Comparison of ENCODE assay signal across 8 mouse cellular contexts in the genomic region with DNA sequence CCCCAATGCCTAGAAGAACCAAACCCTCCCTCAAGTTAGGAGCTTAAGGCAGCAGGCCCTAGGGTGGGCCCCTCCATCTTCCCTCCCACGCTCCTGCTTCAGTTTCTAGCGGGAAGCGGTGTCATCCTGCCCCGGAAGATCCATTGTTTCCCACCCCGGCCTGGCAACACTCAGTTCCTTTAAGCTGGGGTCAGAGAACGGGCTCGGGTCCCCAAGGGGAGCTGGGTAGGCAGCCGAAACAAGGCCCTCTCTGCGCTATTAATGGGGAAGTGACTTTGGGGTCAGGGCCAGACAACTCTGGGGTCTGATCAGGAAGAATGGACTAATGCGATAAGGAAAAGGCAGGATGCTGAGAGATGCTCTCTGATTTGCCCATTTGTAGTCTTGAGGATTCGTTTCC. TPM values are rescaled to one million over a fixed set of nuclear protein-coding genes. Genes with fewer than 3 reads are reported as not detected.
DNase-seq lines count a peak whose midpoint lies in the region; ATAC-seq and TF ChIP-seq lines count a peak whose summit lies in the region.

No protein-coding gene starts in this region.

- H3K36me3 ChIP-seq in forebrain, embryonic 14.5 days (ENCODE audit: control insufficient read depth, insufficient read depth, low read length) = peaks cover 37% of the 10 kb centered on the region
- peaks cover 7% of the 10 kb centered on the region; the same call in 1 of the 2 replicates for H3K36me3 ChIP-seq in hindbrain, embryonic 11.5 days (ENCODE audit: control insufficient read depth, insufficient read depth, low read length)
- peaks cover 38% of the 10 kb centered on the region for H3K36me3 ChIP-seq in limb, embryonic 12.5 days
- H3K36me3 ChIP-seq in myocyte (ENCODE audit: control insufficient read depth, insufficient read depth) = peaks cover 26% of the 10 kb centered on the region

- peaks cover 11% of the 10 kb centered on the region for H3K4me1 ChIP-seq in forebrain, embryonic 14.5 days (ENCODE audit: control insufficient read depth, insufficient read depth, low read length)
- H3K4me1 ChIP-seq in hindbrain, embryonic 11.5 days (replicated peaks; ENCODE audit: control insufficient read depth, insufficient read depth, low read length) = peaks cover 17% of the 10 kb centered on the region
- peaks cover 55% of the 10 kb centered on the region for H3K4me1 ChIP-seq in limb, embryonic 12.5 days (replicated peaks)

- no peaks in the 10 kb centered on the region for H3K9me3 ChIP-seq in forebrain, embryonic 14.5 days (replicated peaks; ENCODE audit: control insufficient read depth, low read length)
- no peaks in the 10 kb centered on the region for H3K9me3 ChIP-seq in hindbrain, embryonic 11.5 days (ENCODE audit: control insufficient read depth, low read length)
- no peaks in the 10 kb centered on the region for H3K9me3 ChIP-seq in limb, embryonic 12.5 days

- H3K4me3 ChIP-seq in forebrain, embryonic 14.5 days (ENCODE audit: low read depth, low read length) = peak overlapping the region; percentile 55; the same call in 1 of the 2 replicates
- H3K4me3 ChIP-seq in hindbrain, embryonic 11.5 days (ENCODE audit: low read depth, low read length) = peak overlapping the region; percentile 62; the same call in 1 of the 2 replicates
- peak overlapping the region; percentile 66 for H3K4me3 ChIP-seq in limb, embryonic 12.5 days (replicated peaks)
- H3K4me3 ChIP-seq in myocyte = peak overlapping the region; percentile 81

- H3K4me2 ChIP-seq in forebrain, embryonic 14.5 days (ENCODE audit: low read length) = peak overlapping the region; percentile 57
- H3K4me2 ChIP-seq in hindbrain, embryonic 11.5 days (replicated peaks; ENCODE audit: low read depth, low read length) = peak overlapping the region; percentile 80
- peak overlapping the region; percentile 84 for H3K4me2 ChIP-seq in limb, embryonic 12.5 days
- H3K4me2 ChIP-seq in myocyte (ENCODE audit: low read depth) = peak overlapping the region; percentile 95

- peak overlapping the region; percentile 73 for H3K9ac ChIP-seq in forebrain, embryonic 14.5 days (ENCODE audit: low read length)
- peak overlapping the region; percentile 87; the same call in 1 of the 2 replicates for H3K9ac ChIP-seq in hindbrain, embryonic 11.5 days (ENCODE audit: low read depth, low read length)
- peak overlapping the region; percentile 88 for H3K9ac ChIP-seq in limb, embryonic 12.5 days (replicated peaks)

- DNase-seq in adrenal gland, adult (ENCODE audit: inconsistent age in 2 of 2, low spot score in 1 of 2) = peak; percentile 75 to 83
- DNase-seq in adrenal gland, postnatal 4 days (ENCODE audit: low spot score in 2 of 2) = no peak
- DNase-seq in adrenal gland, postnatal 14 days = peak; percentile 69
- no peak for DNase-seq in forebrain, embryonic 14.5 days (ENCODE audit: low spot score)
- peak; percentile 41 for DNase-seq in hindbrain, embryonic 11.5 days (ENCODE audit: low spot score)

- no peak overlapping the region for H3K27ac ChIP-seq in forebrain, embryonic 14.5 days (ENCODE audit: low read depth, low read length)
- H3K27ac ChIP-seq in hindbrain, embryonic 11.5 days (ENCODE audit: low read depth, low read length) = no peak overlapping the region
- peak overlapping the region; percentile 93 for H3K27ac ChIP-seq in limb, embryonic 12.5 days

- ATAC-seq in forebrain, embryonic 14.5 days = no peak
- ATAC-seq in hindbrain, embryonic 11.5 days (ENCODE audit: low FRiP score) = no peak
- no peak for ATAC-seq in limb, embryonic 12.5 days (ENCODE audit: insufficient number of reproducible peaks, insufficient read depth, low FRiP score, low TSS enrichment, low read depth)
- no peak for ATAC-seq in monocyte, adult 5-6 weeks (replicated peaks; ENCODE audit: insufficient number of reproducible peaks, low FRiP score, low TSS enrichment, poor library complexity, severe bottlenecking)

- peaks cover 15% of the 10 kb centered on the region for H3K79me2 ChIP-seq in myocyte (ENCODE audit: control insufficient read depth, insufficient read depth)

- 0 out of 2 replicates have a peak, but pooled peaks cover 4% of the 10 kb centered on the region for H3K27me3 ChIP-seq in forebrain, embryonic 14.5 days (replicated peaks; ENCODE audit: control insufficient read depth, insufficient read depth, low read length)
- peaks cover 7% of the 10 kb centered on the region for H3K27me3 ChIP-seq in hindbrain, embryonic 11.5 days (ENCODE audit: control insufficient read depth, insufficient read depth, low read length)
- H3K27me3 ChIP-seq in limb, embryonic 12.5 days = peaks cover 8% of the 10 kb centered on the region
- no peaks in the 10 kb centered on the region for H3K27me3 ChIP-seq in myocyte (ENCODE audit: control insufficient read depth, insufficient read depth, insufficient read length)

- 31% methylated on average over 11 of the region's 11 CpGs for WGBS in forebrain, embryonic 14.5 days
- WGBS in hindbrain, embryonic 11.5 days = 19% methylated on average over 11 of the region's 11 CpGs
- 31% methylated on average over 11 of the region's 11 CpGs for WGBS in limb, embryonic 12.5 days

- H3ac ChIP-seq in myocyte (ENCODE audit: control insufficient read depth, insufficient read length) = no peak overlapping the region

- no peak for TF ChIP-seq POLR2A in myocyte (IDR thresholded peaks at IDR 0.05; ENCODE audit: insufficient read length, low read depth)

TF ChIP-seq in myocyte, 11 proteins besides CTCF, POLR2A, EP300 and RAD21:
- TF ChIP-seq TCF3 (IDR thresholded peaks at IDR 0.05; ENCODE audit: insufficient read length, low read depth) = no peak
- TF ChIP-seq POLR2AphosphoS2 (IDR thresholded peaks at IDR 0.05; ENCODE audit: insufficient read length, low read depth) = peak; percentile 34

RNA-seq across cellular contexts. Expression of a gene that starts 1.3 kb away (rescaled TPM):
- total RNA-seq in adrenal gland, postnatal 4 days (2021) = 10 to 100 TPM; 23.4 to 27.2 TPM
- 29.5 and 30.2 TPM in 2 replicates for total RNA-seq in adrenal gland, postnatal 14 days (2021)
- polyA plus RNA-seq in forebrain, embryonic 14.5 days (2014; fragmentation: Nextera tagmentation; extraction: Ambion mirVana) = 4.7 and 5.7 TPM in 2 replicates
- polyA plus RNA-seq in hindbrain, embryonic 11.5 days (2014; fragmentation: Nextera tagmentation; extraction: Ambion mirVana) = 15.7 and 17.1 TPM in 2 replicates
- 24.2 and 25.4 TPM in 2 replicates for polyA plus RNA-seq in limb, embryonic 12.5 days (2016; fragmentation: Nextera tagmentation; extraction: Ambion mirVana)
- 0.16 TPM for polyA plus RNA-seq in myocyte (2012; fragmentation: generic; extraction: Trizol)
- 3.1 to 3.8 TPM in 2 of 3 replicates, not detected in the other for total RNA-seq in monocyte, adult 5-6 weeks (2017)

RNA-seq across cellular contexts. Expression of a gene that starts 1.3 kb away (rescaled TPM):
- total RNA-seq in adrenal gland, postnatal 4 days (2021) = 10 to 100 TPM; 42.0 to 44.3 TPM
- 34.2 and 42.6 TPM in 2 replicates for total RNA-seq in adrenal gland, postnatal 14 days (2021)
- polyA plus RNA-seq in forebrain, embryonic 14.5 days (2014; fragmentation: Nextera tagmentation; extraction: Ambion mirVana) = 31.1 and 36.4 TPM in 2 replicates
- polyA plus RNA-seq in hindbrain, embryonic 11.5 days (2014; fragmentation: Nextera tagmentation; extraction: Ambion mirVana) = 32.7 and 45.2 TPM in 2 replicates
- polyA plus RNA-seq in limb, embryonic 12.5 days (2016; fragmentation: Nextera tagmentation; extraction: Ambion mirVana) = 42.5 and 42.6 TPM in 2 replicates
- 23.0 TPM for polyA plus RNA-seq in myocyte (2012; fragmentation: generic; extraction: Trizol)
- total RNA-seq in monocyte, adult 5-6 weeks (2017) = 19.2 to 55.3 TPM (median 20.9 TPM) in 3 replicates

RNA-seq across cellular contexts. Expression of a gene that starts 1.5 kb away (rescaled TPM):
- 100 to 1,000 TPM; 118 to 129 TPM for total RNA-seq in adrenal gland, postnatal 4 days (2021)
- 124 and 137 TPM in 2 replicates for total RNA-seq in adrenal gland, postnatal 14 days (2021)
- polyA plus RNA-seq in forebrain, embryonic 14.5 days (2014; fragmentation: Nextera tagmentation; extraction: Ambion mirVana) = 106 and 142 TPM in 2 replicates
- 120 and 124 TPM in 2 replicates for polyA plus RNA-seq in hindbrain, embryonic 11.5 days (2014; fragmentation: Nextera tagmentation; extraction: Ambion mirVana)
- 126 and 136 TPM in 2 replicates for polyA plus RNA-seq in limb, embryonic 12.5 days (2016; fragmentation: Nextera tagmentation; extraction: Ambion mirVana)
- polyA plus RNA-seq in myocyte (2012; fragmentation: generic; extraction: Trizol) = 126 TPM
- total RNA-seq in monocyte, adult 5-6 weeks (2017) = 51.4 to 93.3 TPM (median 54.6 TPM) in 3 replicates

RNA-seq across cellular contexts. Expression of a gene that starts 16.7 kb away (rescaled TPM):
- total RNA-seq in adrenal gland, postnatal 4 days (2021) = 10 to 100 TPM; 48.7 to 52.5 TPM
- total RNA-seq in adrenal gland, postnatal 14 days (2021) = 53.7 and 61.3 TPM in 2 replicates
- 28.7 and 38.2 TPM in 2 replicates for polyA plus RNA-seq in forebrain, embryonic 14.5 days (2014; fragmentation: Nextera tagmentation; extraction: Ambion mirVana)
- 33.7 and 40.9 TPM in 2 replicates for polyA plus RNA-seq in hindbrain, embryonic 11.5 days (2014; fragmentation: Nextera tagmentation; extraction: Ambion mirVana)
- polyA plus RNA-seq in limb, embryonic 12.5 days (2016; fragmentation: Nextera tagmentation; extraction: Ambion mirVana) = 45.4 and 49.1 TPM in 2 replicates
- polyA plus RNA-seq in myocyte (2012; fragmentation: generic; extraction: Trizol) = 31.0 TPM
- total RNA-seq in monocyte, adult 5-6 weeks (2017) = 14.3 to 27.5 TPM (median 16.8 TPM) in 3 replicates

RNA-seq across cellular contexts. Expression of a gene that starts 27.6 kb away (rescaled TPM):
- total RNA-seq in adrenal gland, postnatal 4 days (2021) = 100 to 1,000 TPM; 164 to 190 TPM
- total RNA-seq in adrenal gland, postnatal 14 days (2021) = 109 and 118 TPM in 2 replicates
- 70.3 and 77.3 TPM in 2 replicates for polyA plus RNA-seq in forebrain, embryonic 14.5 days (2014; fragmentation: Nextera tagmentation; extraction: Ambion mirVana)
- 44.3 and 57.1 TPM in 2 replicates for polyA plus RNA-seq in hindbrain, embryonic 11.5 days (2014; fragmentation: Nextera tagmentation; extraction: Ambion mirVana)
- 121 and 124 TPM in 2 replicates for polyA plus RNA-seq in limb, embryonic 12.5 days (2016; fragmentation: Nextera tagmentation; extraction: Ambion mirVana)
- polyA plus RNA-seq in myocyte (2012; fragmentation: generic; extraction: Trizol) = 148 TPM
- 76.7 to 192 TPM (median 86.2 TPM) in 3 replicates for total RNA-seq in monocyte, adult 5-6 weeks (2017)

Comparison
In these comparisons a context has a peak if more than half of its experiments do, and no peak if none do; other contexts are left out.
1. DNase-seq: peak in adrenal gland, adult (2 of 2), adrenal gland, postnatal 14 days (single experiment) and hindbrain, embryonic 11.5 days (single experiment); none in adrenal gland, postnatal 4 days (0 of 2) and forebrain, embryonic 14.5 days (single experiment).
2. Peak in every context shown above with its lines, with median percentiles within 50 percentile points of each other: H3K4me2 ChIP-seq, H3K4me3 ChIP-seq and H3K9ac ChIP-seq.